Mouse (Mus musculus) urinary bladder, postnatal 36 days (tissue): ENCODE results near the gene Eogt.

Experiments used
- DNase-seq, 2 experiments: peaks; one replicate each; pipeline ENCODE4 v3.0.0; 2022; ENCODE audit warnings: low spot score in 2 of 2, mixed read lengths in 1 of 2

The Eogt gene

DNA sequence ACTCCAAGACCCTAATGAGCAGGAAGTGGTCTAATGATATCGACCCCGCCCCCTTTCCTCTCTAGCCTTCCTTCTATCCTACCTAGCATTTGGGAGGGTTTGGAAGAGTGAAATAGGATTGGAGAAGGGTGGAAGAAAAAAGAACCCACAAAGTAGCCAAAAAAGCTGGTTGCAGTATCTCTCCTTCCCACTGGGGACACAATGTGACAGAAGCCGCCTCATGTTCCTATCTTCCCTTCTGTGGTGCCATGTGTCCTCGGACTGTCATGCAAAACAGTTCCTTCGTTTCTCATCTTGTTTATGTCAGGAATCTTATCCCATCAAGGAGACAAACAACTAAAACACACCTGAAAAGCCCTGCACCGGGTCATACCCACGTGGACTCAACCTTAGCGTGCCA, 42.9 kb downstream of the Eogt start:
- no peak for DNase-seq

GRCm38 (mm10) chr6:97104264-97104852, 44.6 kb downstream of the Eogt start:
- no peak for DNase-seq

DNA sequence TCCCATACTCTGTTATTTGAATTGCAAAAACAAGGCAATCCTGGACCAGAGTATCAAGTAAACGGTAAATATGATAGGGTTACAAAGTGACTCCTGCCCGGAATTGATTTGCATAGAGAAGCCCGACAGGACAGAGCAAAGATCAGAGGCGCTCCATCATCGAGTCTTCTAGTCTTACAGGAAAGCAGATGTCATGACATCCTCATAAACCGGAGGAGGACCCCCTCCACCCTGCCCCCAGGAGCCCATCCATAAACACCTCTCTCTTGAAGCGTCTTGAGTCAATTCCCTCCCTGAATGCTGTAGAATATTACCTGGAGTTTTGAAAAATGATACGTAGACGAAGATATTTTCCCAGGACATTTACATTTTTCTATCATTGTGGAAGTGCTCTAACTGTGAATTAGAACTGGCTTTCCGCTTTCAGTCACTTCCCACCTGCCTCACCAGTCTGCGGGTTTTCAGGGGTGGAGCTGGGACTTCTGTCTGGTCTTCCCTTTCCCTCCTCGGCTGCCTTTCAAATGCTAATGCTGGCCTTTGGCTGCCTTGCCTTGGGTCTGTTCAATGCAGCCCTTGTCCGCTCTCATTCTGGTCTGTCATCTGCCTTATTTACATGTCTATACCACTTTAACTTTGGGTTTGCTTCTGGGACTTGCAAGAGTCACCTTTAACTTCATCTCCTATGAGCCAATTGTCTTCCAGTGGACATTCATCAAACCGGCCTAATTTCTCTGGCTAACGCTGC, 46.9 kb downstream of the Eogt start:
- no peak for DNase-seq

GRCm38 (mm10) chr6:97101190-97101957, 47.6 kb downstream of the Eogt start:
- DNase-seq: no peak

DNA sequence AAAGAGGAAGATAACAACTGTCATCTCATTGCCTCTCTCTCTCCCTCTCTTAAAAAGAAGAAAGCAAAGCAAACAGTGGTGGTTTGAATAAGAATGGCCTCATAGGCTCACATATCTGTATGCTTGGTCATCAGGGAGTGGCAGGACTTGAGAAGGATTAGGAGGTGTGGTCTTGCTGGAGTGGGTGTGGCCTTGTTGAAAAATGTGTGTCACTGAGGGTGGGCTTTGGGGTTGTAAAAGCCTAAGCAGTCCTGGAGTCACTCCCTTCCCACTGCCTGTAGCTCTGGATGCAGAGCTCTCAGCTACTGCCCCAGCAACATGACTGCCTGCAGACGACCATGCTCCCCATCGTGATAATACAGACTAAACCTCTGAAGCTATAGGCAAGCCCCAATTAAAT, 66.6 kb downstream of the Eogt start:
- no peak for DNase-seq

GRCm38 (mm10) chr6:97080016-97080415, 69.0 kb downstream of the Eogt start:
- DNase-seq: no peak

- no peak for DNase-seq
These were observed 88.8 kb downstream of the Eogt start, which contains the start of gene Fam19a4 for GRCm38 (mm10) chr6:97060074-97060681. TSS of gene Fam19a4 (minus strand) at chr6:97060413.
